Mouse (Mus musculus): ENCODE results near the gene Dock8. TPM values are rescaled to one million over a fixed set of nuclear protein-coding genes. Genes with fewer than 3 reads are reported as not detected.

The Dock8 gene
- total RNA-seq (2015), result 81.8 and 91.6 TPM in 2 replicates
- total RNA-seq (2017), result 40.7 and 45.9 TPM in 2 replicates

DNA sequence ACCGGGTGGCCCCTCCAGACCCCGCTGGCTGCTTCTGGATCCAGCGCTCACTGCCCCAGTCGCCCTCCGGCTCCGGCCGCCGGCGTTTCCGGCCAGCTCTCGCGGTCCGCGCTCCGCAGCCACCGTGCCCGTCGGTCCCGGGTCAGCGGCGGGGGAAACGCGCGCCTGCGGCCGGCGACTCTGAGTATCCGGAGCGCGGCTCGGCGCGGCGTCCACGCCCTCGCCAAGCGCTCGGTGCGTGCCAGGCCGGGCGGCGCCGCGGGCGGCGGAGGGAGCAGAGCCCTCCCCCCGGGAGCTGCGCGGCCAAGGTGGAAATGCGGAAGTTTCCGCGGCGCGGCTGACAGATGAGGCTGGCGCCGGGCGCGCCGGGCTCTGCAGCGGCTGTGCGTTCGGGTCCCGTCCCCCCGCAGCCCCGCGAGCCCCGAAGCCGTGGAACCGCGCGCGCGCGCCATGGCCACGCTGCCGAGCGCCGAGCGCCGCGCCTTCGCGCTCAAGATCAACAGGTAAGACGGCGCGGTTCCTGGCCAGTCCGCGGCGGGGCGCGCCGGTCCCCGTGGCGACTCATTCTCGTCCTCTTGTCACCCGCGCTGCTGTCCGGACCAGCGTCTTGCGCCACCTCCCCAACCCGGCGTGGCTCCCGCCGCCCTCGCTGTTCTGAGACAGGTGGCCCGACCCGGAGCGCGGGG lies at the start of gene Dock8:
Dock8 (plus strand) TSS at position 334 of the 686 bp plus-strand sequence.
- peak; percentile 54 for ATAC-seq (replicated peaks; ENCODE audit: poor library complexity)

DNA sequence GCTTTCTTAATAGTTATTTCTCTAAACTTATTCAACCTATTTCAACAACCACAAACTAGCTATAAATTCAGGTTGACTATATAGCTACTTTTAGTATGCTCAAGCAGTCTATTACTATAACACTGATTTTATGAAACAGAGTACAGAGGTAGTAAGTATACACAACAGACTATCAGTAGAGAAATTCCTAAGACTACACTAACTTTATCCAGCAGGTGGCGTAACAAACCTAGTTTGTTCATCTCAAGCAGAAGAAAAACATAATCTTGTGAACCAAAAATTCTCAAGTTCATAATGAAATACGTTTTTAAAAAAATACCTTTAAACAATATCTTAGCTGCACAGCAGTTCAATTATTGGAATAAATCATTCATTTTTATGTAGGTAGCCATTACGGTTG lies 40.8 kb upstream of the Dock8 start:
- no peak for ATAC-seq (replicated peaks; ENCODE audit: poor library complexity)

DNA sequence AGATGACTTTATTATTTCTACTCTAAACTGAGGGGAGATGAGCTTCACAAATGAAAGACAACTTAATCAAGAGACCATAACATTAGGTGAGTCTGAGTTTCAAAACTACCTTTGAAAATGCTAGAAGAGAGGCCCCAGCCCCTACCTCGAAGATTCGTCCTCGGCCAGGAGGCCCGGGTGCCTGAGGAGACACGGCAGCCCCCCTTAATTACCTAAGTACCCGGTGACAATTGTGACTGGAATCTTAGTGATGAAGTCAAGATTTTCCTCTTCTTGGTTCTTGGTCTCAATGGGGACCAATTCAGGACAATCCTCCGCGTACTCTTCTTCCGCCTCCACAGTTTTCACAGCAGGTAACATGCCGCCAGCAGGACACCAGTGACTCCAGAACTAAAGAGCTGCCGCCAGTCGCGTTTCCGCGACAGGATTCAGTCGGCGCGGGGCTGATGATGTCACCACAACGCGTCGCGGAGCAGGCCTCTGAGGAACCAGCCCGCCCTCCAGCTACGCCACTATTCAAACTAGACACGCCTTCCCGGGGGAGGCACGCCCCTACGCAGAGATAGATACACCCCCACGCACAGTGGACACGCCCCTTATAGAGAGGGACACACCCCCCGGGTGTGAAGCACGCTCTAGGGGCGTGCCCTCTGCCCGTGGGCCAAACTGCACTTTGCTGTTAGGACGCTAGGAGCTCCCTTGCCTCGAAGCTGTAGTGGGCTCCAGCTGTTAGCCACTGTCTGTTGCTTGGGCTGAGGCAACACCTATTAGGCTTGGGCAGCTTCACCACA lies 38.0 kb upstream of the Dock8 start, which contains the start of gene Cbwd1:
Cbwd1 (minus strand) TSS at position 439 of the 791 bp plus-strand sequence.
- ATAC-seq (replicated peaks; ENCODE audit: poor library complexity), result peak; percentile 99

DNA sequence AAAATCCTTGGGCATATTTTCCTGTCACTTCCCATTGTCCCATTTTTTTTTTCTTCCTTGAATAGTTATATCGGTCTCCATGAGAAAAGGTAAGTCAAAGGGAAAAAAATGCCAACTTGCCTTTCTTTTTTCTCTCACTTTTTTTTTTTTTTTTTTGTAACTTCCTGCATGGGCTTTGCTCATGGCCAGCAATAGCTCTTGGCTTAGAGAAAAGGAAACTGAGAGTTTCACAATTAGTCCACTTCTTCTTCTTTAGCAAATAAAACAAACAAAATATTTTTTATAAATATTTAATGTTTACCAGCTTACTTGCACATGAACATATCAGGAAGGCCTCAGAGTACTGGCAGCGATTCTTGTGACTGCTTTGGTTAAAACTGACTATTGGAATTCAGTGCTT lies 33.1 kb upstream of the Dock8 start:
- no peak for ATAC-seq (replicated peaks; ENCODE audit: poor library complexity)

DNA sequence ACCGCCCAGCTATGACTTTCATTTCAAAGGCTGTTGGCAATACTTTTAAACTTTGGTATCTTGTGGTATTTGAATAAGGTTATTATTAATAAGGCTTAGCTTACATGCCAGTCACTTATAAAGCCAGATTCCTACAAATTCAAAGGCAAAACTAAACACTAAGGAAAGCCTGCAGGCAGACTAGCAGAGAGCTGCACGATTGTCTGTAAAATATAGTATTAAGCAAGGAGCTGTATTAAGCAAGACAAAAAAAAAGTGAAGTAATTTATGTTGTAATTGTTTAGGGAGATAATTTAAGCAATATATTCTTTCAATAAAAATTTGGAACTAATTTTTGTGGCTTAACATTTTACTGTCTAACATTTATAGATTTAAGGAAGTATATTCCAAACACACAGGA lies 32.4 kb upstream of the Dock8 start:
- peak; percentile 56 for ATAC-seq (replicated peaks; ENCODE audit: poor library complexity)

DNA sequence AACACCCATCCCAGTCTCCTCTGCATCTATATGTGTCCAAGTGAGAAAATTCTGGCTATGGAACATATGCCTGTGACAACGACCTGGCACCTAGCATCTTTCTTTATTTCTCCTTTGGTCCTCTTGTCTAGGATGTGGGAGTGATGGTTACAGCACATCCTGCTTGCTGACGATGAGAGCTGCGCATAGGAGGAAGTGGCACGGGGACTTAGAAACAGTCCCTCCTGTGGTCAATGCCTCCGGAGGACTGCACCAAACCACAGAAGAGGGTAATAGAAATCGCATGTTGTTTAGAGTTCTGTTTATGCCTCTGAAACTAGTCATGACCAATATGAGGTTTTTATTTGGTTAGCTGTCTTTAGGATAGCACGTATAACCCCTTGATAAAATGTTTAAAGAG lies 28.0 kb upstream of the Dock8 start:
- peak; percentile 99 for ATAC-seq (replicated peaks; ENCODE audit: poor library complexity)

DNA sequence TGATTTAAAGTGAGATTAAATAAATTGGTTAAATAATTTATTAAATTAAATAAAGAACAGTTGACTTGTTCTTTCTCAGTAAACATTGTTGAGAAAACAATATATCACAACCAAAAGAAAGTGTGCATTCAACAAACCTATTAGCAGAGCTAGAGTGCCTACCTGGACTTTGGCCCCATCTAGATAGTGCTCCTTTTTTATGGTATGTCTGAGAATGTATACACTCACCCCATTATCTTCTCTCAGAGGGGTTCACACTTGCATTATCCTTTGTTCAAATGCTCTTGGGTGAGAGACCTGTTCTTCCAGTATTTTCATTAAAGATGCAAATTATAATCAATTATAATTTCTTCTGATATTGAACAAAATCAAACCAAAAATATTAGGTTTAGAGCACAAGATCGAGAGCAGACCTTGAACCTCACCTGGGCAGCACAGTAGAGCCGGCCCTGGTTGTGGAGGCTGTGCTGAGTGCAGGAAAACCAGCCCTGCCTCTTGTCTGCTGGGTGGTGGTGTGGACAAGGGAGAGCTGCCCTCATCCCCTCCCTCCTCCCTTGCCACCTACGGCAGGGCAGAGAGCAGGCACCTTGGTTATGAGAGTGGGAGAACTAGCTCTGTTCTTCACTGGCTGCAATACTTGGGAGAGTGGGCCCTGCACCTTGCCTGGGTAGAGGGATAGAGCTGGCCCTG lies 26.5 kb upstream of the Dock8 start:
- no peak for ATAC-seq (replicated peaks; ENCODE audit: poor library complexity)

DNA sequence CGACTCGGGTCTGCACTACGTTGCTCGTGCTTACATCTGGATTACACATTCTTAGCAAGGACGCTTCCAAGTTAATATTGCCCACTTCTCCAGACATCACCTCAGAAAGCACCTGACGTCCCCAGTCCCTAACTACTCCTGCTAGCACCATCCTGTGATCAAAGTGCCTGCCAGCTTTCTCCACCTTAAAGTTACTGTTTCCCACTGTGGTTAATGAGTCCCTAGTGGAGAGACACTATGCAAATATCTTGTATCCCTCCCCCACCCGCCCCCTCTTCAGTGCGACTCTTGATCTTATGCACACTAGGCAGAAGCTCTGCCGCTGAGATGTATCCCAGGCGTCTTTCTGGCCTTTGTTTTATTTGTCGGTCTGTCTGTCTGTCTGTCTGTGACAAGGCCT lies 21.3 kb upstream of the Dock8 start:
- ATAC-seq (replicated peaks; ENCODE audit: poor library complexity), result no peak

DNA sequence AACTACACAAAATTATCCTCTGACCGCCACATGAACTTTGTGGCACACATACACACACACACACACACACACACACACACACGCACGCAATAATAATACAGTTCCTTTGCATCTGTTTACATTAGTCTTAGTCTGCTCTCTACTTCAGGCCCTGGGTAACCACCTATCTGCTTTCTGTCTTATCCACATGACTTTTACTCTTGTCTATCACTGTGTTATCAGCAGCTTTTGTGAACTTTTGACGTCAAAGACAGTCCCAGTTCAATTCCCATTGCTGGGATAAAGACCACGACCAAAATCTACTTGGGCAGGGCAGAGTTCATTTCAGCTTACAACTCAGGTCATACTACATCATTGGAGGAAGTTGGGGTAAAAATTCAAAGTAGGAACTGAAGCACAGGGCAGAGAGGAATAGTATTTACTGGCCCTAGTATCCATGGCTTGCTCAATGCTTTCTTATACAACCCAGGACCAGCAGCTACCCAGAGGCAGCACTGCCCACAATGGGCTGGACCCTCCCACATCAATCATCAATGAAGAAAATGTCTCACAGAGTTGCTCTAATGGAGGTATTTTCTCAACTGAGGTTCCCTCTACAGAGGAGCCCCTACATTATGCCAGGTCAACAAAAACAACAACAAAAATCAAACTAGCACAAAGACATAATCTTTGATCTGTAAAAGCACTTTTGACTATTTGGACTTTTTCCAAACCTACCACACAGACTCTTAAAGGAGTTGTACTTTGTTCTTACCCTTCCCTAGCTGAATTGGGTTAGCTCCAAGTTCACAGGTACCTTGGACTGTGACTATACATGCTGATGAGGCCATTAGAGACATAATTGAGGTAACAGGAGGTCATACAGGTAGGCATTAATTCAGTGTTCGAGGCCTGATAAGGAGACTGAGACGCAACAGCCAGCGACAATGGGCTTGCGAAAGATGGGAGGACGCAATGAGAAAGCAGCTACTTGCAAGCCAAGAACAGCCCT lies 20.2 kb upstream of the Dock8 start:
- peak; percentile 31; the same call in 1 of the 2 replicates for ATAC-seq (replicated peaks; ENCODE audit: poor library complexity)

DNA sequence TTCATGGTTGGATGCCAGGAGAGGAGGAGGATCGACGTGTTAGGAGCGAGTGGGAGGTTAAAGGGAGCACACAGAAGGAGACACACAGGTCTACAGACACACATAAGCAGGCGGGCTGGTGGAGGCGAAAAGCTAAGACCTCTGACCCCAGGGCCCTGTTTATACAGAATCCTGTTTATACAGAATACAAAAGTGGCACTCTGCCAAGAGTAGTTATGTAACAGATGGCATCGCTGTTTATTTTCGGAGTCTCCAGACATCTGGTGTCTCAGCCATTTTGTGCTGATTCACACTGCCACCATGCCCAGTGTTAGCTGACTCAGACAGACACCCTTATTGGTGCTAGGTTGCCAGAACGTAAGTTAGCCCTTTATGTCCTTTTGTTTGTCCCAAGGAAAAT lies 18.0 kb upstream of the Dock8 start:
- ATAC-seq (replicated peaks; ENCODE audit: poor library complexity), result peak; percentile 89

DNA sequence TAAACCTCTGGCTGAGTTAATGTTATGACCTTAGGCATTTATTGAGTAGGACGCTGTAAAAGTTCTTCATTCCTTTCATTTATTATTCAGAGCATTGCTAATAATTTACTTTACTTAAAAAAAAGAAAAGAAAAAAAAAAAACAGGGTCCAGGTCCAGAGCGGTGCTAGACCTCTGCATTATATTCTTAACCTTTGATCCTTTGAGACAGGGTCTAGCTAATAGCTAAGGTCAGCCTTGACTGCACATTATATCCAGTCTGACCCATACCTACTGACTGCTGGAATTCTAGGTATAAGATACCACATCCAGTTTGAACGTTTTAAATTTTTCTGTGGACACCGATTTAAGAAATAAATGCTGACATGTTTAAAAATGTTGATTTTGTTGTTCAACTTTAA lies 16.3 kb upstream of the Dock8 start:
- no peak for ATAC-seq (replicated peaks; ENCODE audit: poor library complexity)

DNA sequence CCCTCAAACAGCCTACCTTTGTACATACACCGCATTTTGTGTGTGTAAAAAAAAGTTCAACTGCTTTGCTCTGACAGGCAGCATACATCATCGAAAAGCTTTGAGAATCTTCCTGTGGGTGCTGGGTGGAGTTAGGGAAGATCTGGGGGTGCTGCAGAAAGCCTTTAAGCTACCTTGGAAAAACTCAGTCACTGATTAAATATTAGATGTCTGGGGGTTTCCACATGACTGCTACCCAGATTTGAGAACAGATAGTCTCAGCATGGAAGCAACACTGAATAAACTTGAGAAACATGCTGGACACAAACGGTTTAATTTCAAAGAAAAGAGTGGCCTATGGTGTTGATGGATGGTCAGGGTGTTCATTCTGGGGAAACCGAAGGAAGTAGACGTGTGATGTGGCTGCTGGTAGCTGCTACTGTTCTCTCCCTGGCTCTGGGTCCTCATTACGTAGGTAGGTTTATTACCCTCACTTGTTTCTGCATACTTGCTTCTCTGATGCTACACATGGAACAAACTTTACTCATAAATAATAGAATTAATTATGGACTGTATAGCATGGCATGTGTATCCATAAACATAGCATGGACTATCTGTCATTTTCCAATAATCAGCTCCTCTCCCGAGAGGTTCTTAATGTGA lies 15.4 kb upstream of the Dock8 start:
- no peak for ATAC-seq (replicated peaks; ENCODE audit: poor library complexity)

DNA sequence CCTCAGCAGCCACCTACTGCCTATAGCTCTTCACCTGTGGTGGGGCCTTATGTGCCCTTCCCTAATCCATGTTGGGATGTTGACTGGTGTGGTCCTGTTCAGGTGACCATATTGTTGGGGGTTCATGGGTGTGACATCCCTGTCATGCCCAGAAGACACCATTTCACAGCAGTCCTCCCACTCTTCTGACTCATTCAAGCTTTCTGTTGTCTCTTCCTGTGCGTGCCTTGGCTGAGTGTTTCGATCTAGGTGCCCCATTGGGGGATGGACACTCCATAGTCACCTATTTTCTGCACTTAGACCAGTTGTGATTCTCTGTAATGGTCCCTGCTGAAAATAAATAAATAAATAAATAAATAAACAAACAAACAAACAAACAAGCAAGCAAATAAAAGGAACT lies 14.3 kb upstream of the Dock8 start:
- ATAC-seq (replicated peaks; ENCODE audit: poor library complexity), result no peak

DNA sequence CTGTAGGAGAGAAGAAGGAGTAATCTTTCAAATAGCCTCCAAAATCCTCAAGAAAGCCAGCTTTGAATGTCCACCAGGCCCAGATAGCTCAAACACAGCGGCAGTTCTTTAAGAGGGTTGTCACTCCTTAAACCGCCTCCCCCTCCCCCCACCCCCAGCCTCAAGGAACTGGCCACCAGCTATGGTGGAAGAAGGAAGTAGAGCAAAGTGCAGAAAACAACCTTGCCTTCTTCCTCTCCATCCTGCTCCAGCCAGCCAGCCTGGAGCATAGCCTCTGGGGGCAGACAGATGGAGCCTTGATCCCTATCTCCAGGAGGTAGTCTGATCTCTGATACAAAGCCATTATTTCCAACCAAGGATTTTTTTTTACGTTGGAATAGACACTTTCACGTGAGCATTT lies 12.0 kb upstream of the Dock8 start:
- ATAC-seq (replicated peaks; ENCODE audit: poor library complexity), result peak; percentile 27; the same call in 1 of the 2 replicates

DNA sequence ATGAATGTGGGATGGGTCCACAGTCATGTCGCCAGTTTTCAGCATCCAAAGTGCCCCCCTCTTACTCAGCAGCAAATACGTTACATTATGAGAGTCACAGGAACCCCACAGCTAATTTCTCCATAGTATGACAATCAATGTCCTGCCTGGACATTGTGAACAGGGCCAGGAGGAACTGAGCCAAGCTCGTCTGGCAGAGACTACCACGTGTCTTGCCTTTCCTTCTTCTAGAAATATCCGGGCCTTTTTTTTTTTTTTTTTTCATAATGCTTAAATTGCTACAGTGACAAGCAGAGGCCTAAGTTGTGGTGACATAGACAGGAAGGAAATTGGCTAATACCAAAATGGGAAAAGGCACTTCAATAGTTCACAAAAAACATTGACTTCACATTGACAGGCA lies 10.5 kb upstream of the Dock8 start:
- ATAC-seq (replicated peaks; ENCODE audit: poor library complexity), result peak; percentile 49

DNA sequence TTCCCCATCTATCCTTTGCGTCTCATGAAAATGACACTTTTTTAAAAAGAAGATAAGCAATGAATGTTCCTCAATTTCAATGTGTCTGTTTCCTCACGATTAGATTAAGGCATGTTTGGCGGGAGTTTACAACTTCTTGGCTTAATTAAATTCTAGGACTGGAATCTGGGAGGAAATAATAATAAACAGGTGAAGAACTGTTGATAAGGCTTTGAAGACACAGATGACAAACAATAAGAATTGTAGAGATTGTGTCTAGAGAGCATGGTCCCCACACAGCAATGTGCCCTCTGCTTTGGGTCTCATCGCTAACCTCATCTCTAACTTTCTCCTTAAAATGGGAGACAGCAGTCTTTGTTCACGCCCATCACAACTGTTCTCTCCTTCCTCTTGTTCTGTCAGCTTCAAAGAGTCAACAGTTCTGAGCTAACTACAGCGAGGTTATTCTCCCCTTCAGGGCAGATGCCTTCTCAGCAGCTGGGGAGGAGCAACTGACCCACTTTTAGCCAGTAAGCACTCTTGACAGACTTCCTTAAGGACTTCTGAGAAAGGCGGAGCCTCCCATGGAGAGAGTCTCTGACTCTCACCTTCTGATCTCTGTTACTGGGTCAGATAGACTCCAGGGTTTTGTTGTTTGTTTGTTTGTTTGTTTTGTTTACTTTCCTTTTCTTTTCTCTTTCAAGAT lies 9.1 kb upstream of the Dock8 start:
- ATAC-seq (replicated peaks; ENCODE audit: poor library complexity), result peak; percentile 58

DNA sequence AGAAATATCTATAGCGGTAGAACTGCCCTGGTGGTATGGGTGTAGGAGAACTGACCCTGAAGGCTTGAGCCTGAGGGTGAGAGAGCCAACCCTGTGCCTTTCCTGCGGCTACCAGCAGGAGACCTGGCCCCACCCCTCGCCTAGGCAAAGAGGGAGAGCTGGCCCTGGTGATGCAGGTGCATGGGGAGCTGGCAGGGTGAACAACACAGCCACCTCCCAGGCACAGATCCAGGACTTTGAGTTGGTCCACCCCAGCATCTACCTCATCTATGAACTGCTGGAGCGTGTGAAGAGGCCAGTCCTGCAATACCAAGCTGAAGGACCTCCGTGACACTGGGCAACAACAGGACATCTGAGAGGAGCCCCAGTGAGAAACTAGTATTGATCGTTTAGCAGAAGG lies 5.8 kb upstream of the Dock8 start:
- ATAC-seq (replicated peaks; ENCODE audit: poor library complexity), result 0 out of 2 replicates have a peak, but pooled peaks have one; percentile 24

DNA sequence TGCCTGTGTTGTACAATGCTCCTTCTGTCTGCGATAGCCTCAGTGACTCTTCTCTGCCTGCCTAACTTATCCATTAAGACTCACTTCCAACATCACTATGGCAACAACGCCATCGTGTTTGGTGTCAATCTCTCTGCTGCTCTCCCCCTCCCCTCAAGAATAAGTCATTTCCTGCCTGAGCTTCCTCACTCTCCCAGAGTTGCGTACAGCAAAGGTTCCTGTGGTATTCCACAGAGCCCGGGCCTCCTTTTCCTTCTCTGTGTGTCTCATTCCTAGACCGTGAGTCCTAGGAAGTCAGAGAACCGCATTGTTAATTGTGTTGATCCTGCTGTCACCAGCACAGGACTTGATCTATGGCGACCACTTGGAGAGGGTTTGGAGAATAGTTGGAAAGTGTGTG lies 4.4 kb upstream of the Dock8 start:
- ATAC-seq (replicated peaks; ENCODE audit: poor library complexity), result peak; percentile 18; the same call in 1 of the 2 replicates
